Mouse (Mus musculus): ENCODE measurements around the gene Top1.

The Top1 gene

GRCm38 (mm10) chr2:160741580-160741979, 95.9 kb downstream of the Top1 start:
- no peak for DNase-seq (ENCODE audit: low read depth, low spot score)

- no peak for DNase-seq (ENCODE audit: low read depth, low spot score)
Observed at GRCm38 (mm10) chr2:160742161-160742609, 96.5 kb downstream of the Top1 start.

DNA sequence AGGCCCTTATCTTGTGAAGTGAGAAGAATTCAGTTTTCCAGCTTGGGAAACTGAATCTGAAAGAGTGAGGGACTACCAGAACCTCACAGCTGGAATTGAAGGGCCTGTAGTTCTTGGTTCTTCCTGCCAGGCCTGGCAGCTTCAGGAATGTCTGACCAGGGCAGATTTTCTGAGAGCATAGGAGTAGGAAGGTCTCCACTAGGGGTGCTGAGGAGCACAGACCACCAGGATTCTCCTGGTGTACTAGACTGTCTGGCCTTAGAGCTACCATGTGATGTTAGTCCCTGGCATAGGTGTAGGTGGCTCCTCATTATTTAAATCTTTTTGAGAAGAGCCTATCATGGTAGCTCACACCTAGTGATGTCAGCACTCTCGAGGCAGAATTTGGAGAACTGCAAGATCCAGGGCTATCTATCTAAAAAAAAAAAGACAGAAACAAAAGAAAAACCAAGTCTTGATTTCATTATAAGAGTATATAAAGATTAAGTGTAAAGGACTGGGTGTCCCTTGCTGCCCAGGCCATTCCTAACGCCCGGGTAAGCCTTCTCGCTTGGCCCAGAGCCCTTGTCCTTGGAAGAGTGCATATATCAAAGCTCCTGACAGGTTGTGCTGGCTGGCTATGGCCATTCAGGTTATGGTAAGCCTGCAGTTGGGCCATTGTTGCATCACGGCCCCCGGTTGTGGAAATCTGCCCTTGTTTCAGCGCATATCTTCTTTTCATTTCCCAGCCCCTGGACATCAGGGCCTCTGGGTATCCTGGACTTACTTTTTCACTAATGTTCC, 98.5 kb downstream of the Top1 start:
- no peak for DNase-seq (ENCODE audit: low read depth, low spot score)

DNA sequence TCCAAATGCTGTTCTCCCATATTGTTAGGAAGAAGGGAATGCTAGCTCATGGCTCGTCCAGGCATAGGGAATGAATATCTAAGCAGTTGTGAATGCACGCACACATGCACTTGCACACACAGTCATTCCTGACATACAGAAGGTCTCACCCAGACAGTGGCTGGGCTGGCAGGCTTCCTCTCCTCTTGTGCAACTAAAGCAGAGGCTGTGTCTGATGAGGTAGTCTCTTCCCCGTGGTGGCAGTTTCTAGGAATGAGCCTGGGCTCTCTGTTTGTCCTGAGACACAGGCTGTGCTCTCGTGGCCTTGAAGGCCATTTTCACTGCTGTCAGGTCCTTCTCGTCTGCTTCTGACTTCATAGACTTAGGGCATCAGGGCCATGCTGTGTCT, 99.1 kb downstream of the Top1 start:
- DNase-seq (ENCODE audit: low read depth, low spot score): no peak

- DNase-seq (ENCODE audit: low read depth, low spot score): no peak
Observed at GRCm38 (mm10) chr2:160745497-160745896, 99.8 kb downstream of the Top1 start.

DNA sequence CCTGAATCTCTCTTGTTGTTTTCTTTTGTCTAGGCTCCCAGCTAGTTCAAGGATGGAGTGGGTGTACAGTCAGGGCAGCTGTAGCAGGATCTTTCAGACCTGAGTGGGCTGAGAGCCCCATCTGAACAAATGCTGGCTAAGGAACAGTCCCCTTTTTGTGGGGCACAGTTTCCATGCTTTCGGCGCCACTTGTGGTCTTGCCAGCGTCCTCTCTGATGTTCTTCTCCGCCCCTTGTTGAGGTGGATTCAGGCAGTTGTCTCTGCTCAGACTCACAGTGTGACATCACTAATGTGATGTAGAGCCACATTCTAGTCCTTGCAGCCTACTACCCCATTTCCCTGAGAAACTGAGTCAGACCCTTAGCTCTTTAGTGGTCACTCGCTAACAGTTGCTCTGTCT, 100.9 kb downstream of the Top1 start:
- no peak for DNase-seq (ENCODE audit: low read depth, low spot score)

DNA sequence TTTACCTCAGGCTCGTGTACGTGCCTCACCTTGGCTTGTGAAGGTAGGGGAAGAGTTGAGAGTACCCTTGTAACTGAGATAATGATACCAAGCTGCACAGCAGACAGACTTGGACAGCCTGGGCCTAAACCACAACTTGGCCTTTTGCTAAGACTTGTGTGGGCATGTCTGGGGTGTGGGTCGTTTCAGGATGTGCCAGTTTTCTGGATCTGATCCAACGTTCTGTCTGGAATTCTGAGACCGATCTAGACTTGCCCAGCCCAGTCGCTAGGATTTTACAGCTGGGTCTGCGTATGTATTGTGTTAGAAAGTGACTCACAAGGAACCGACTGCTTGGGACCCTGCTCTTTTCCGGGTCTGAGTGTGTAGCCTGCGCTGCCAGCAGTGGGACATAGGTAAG, 101.4 kb downstream of the Top1 start:
- no peak for DNase-seq (ENCODE audit: low read depth, low spot score)

DNA sequence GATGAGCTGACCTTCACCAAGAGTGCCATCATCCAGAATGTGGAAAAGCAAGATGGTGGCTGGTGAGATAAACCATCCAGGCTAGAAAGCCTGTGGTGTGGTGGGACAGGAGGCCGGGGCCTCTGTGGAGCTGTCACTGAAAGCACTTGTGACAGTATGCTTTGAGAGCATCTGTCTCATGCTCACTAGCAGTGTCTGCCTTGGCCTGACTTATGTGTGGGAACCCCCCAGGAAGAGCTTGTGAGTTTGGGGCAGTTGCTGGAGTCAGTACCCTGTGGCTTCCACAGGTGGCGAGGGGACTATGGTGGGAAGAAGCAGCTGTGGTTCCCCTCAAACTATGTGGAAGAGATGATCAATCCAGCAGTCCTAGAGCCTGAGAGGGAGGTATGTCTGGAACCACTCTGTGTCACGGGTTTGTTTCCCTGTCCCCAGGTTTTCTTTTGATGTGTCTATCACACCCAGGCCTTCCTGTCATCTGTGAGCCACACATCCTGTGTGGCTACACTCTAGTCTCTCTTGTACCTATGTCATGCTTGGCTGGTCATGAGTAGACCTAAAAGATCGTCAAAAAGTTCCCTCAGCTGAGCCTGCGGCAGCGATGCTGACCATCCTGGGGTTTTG, 111.0 kb downstream of the Top1 start:
- DNase-seq (ENCODE audit: low read depth, low spot score): no peak

- DNase-seq (ENCODE audit: low read depth, low spot score): no peak
Observed at GRCm38 (mm10) chr2:160760433-160761184, 114.9 kb downstream of the Top1 start.

GRCm38 (mm10) chr2:160763816-160764215, 118.1 kb downstream of the Top1 start:
- DNase-seq (ENCODE audit: low read depth, low spot score): no peak

GRCm38 (mm10) chr2:160764386-160764785, 118.7 kb downstream of the Top1 start:
- no peak for DNase-seq (ENCODE audit: low read depth, low spot score)

- DNase-seq (ENCODE audit: low read depth, low spot score): no peak
Observed at GRCm38 (mm10) chr2:160765096-160765495, 119.4 kb downstream of the Top1 start.

GRCm38 (mm10) chr2:160766371-160766771, 120.7 kb downstream of the Top1 start:
- no peak for DNase-seq (ENCODE audit: low read depth, low spot score)

- no peak for DNase-seq (ENCODE audit: low read depth, low spot score)
Observed at GRCm38 (mm10) chr2:160767201-160767600, 121.5 kb downstream of the Top1 start.

DNA sequence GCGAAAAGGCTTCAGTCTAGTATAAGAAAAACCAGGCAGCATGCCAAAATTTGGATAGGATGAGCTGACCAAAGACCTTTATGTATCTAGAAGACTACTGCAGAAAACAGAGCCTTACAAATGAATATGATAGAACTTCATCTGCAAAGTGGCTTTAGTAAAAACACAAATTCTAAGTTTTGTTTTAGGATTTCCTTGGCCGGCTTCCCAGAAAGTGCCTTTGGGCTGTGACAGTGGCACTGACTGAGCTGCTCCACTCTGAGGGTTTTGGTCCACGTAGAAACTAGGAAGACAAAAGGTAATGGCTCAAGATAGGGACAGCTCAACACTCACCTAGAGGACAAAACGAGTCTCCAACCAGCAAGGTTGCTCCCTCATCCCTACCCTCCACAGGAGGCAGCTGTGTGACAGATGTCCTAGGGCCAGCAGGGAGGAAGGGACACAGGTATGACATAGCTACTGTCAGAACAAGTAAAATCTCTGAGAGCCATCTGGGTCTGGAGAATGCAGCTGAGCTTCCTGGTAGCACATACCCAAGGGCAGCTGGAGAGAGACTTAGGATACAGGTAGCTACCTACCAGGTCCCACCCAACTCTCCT, 122.5 kb downstream of the Top1 start:
- no peak for DNase-seq (ENCODE audit: low read depth, low spot score)

GRCm38 (mm10) chr2:160768997-160769396, 123.3 kb downstream of the Top1 start:
- no peak for DNase-seq (ENCODE audit: low read depth, low spot score)

DNA sequence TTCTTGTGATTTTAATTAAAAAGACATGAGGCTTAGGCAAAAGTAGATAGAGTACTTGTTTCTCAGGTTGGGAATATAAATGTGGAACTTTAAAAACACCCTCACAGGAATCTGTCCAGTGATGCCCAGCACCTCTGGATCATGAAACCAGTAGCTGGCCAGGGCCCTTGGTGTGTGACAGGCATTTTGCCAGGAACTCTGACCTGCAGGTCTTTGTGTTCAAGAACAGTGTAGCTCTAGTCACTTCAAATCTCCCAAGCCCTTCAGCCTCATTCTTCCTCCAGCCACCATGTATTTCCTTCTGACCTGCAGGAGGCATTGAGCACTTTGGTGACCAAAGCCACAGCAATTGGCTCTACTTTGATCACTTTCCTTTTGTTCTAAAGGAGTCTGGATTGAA, 124.7 kb downstream of the Top1 start:
- DNase-seq (ENCODE audit: low read depth, low spot score): no peak

DNA sequence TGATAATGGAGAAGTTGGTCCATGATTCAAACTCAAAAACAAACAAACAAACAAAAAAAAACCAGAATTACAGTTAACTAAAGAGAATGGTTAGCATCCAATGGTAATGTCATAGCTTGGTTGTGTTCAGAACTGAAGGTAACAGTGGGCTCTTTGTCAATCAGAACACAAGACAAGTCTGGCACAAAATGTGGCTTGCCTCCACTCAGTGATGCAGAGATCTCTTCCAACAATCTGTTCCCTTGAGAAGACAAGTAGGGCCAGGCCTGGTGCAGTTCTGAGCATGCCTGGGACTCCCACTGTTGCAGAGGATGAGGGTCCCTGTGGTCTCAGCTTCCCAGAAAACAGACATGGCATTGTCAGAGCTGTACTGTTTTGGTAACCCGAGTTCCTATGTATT, 125.2 kb downstream of the Top1 start:
- DNase-seq (ENCODE audit: low read depth, low spot score): no peak

GRCm38 (mm10) chr2:160771325-160772276, 125.9 kb downstream of the Top1 start:
- no peak for DNase-seq (ENCODE audit: low read depth, low spot score)

Measured in retina, postnatal 7 days (tissue).